Mouse (Mus musculus) brain, embryonic 14.5 days (tissue): Measurements from ENCODE around the gene Sds.

Experiments used
- CTCF ChIP-seq: fragments of 200-500 bp; IDR thresholded peaks from 2 replicates; pipeline ENCODE4 v1.5.1; 2012; ENCODE audit warnings: inconsistent platforms, mild to moderate bottlenecking, moderate library complexity, borderline replicate concordance; ENCODE audit not compliant: insufficient read depth, insufficient read length; ENCODE audit errors: extremely low read depth
- POLR2A ChIP-seq: fragments of 200-500 bp; IDR thresholded peaks from 2 replicates; pipeline ENCODE4 v1.6.1; 2012; ENCODE audit warnings: mild to moderate bottlenecking, inconsistent platforms, borderline replicate concordance; ENCODE audit not compliant: poor library complexity, insufficient read depth, insufficient read length, severe bottlenecking; ENCODE audit errors: extremely low read depth

DNA sequence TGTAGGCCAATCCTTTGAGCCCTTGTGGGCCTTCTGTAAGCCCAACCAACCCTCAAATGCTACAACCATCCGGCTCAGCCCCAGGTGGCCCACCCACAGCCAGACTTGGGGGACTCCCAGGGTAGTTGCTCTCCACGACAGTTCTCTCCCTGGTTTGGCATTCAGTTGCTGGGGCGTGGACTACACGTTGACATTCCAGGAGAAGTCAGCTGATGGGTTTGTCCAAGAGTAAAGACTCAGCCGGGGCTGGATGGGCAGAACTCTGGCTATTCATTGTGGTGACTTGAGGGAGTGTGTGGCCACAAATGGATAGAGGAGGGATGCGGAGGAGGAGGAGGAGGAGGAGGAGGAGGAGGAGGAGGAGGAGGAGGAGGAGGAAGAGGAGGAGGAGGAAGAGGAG, 47.3 kb upstream of the Sds start:
- TF ChIP-seq CTCF: no peak
- no peak for TF ChIP-seq POLR2A
